Mouse (Mus musculus) left cerebral cortex, postnatal 14 days (tissue): ENCODE measurements at regions not wholly inside any gene's neighbourhood (a gene's known extent, or its start where the extent isn't known, plus 50 kb on each side); places are given as distances from the start of the nearest gene placed in this dataset.

Experiments
- DNase-seq, 2 experiments: peaks; one replicate each; pipeline ENCODE4 v3.0.0; 2021 to 2022; ENCODE audit warnings: low spot score in 2 of 2, mixed read lengths in 1 of 2
- intact Hi-C: fragments of 180-260 bp; cut with DNase I; formaldehyde crosslinking; loops from one replicate; pipeline ENCODE4 v1.15.1; 2025

- intact Hi-C loops: loop anchor here (5.0 kb wide), 1 partner anchor 35 kb away; no protein-coding TSS in a partner anchor
- no peak for DNase-seq
Observed at GRCm38 (mm10) chr13:82187196-82187595, 404.3 kb downstream of the Cetn3 start.

- intact Hi-C loops: no loop called here
- DNase-seq: peak in 1 of 2 experiments; percentile 54
Observed at GRCm38 (mm10) chr13:82200739-82201138, 417.9 kb downstream of the Cetn3 start.

- no peak for DNase-seq
- intact Hi-C loops: no loop called here
Observed at GRCm38 (mm10) chr13:82225430-82225829, 442.6 kb downstream of the Cetn3 start.

- intact Hi-C loops: no loop called here
- DNase-seq: no peak
Observed at GRCm38 (mm10) chr13:82233901-82234300, 451.0 kb downstream of the Cetn3 start.

GRCm38 (mm10) chr13:82246231-82246630, 463.4 kb downstream of the Cetn3 start:
- DNase-seq: no peak
- intact Hi-C loops: no loop called here

- no peak for DNase-seq
- intact Hi-C loops: no loop called here
Observed at GRCm38 (mm10) chr13:82250361-82250760, 467.5 kb downstream of the Cetn3 start.

GRCm38 (mm10) chr13:82258491-82258935, 475.6 kb downstream of the Cetn3 start:
- intact Hi-C loops: no loop called here
- DNase-seq: no peak

GRCm38 (mm10) chr13:82264236-82264635, 481.4 kb downstream of the Cetn3 start:
- intact Hi-C loops: no loop called here
- no peak for DNase-seq

GRCm38 (mm10) chr13:82265170-82265569, 482.3 kb downstream of the Cetn3 start:
- intact Hi-C loops: no loop called here

GRCm38 (mm10) chr13:82265736-82266135, 482.9 kb downstream of the Cetn3 start:
- intact Hi-C loops: no loop called here
- no peak for DNase-seq

More at GRCm38 (mm10) chr13:82265170-82265569, 482.3 kb downstream of the Cetn3 start:
- no peak for DNase-seq

GRCm38 (mm10) chr13:82274733-82275132, 491.9 kb downstream of the Cetn3 start:
- DNase-seq: no peak
- intact Hi-C loops: no loop called here

GRCm38 (mm10) chr13:82276001-82276400, 493.1 kb downstream of the Cetn3 start:
- no peak for DNase-seq
- intact Hi-C loops: no loop called here

GRCm38 (mm10) chr13:82280744-82281143, 497.9 kb downstream of the Cetn3 start:
- intact Hi-C loops: no loop called here
- DNase-seq: no peak

- DNase-seq: no peak
- intact Hi-C loops: no loop called here
Observed at GRCm38 (mm10) chr13:82295834-82296233, 513.0 kb downstream of the Cetn3 start.

GRCm38 (mm10) chr13:82304227-82304626, 521.4 kb downstream of the Cetn3 start:
- DNase-seq: no peak
- intact Hi-C loops: no loop called here

- intact Hi-C loops: no loop called here
- DNase-seq: no peak
Observed at GRCm38 (mm10) chr13:82305076-82305475, 522.2 kb downstream of the Cetn3 start.

GRCm38 (mm10) chr13:82308336-82308735, 525.5 kb downstream of the Cetn3 start:
- intact Hi-C loops: no loop called here
- DNase-seq: peak; percentile 46 to 70

- peak; percentile 59 to 60 for DNase-seq
- intact Hi-C loops: loop anchor here (2.0 to 10.0 kb wide), 2 partner anchors 372 to 588 kb away; no protein-coding TSS in a partner anchor
Observed at GRCm38 (mm10) chr13:82316573-82317202, 533.8 kb downstream of the Cetn3 start.

- intact Hi-C loops: loop anchor here (2.0 to 10.0 kb wide), 2 partner anchors 372 to 588 kb away; no protein-coding TSS in a partner anchor
Observed at GRCm38 (mm10) chr13:82317203-82317580, 534.3 kb downstream of the Cetn3 start.

GRCm38 (mm10) chr13:82318395-82318794, 535.5 kb downstream of the Cetn3 start:
- intact Hi-C loops: loop anchor here (10.0 kb wide), 1 partner anchor 586 kb away; no protein-coding TSS in a partner anchor
- peak in 1 of 2 experiments; percentile 17 for DNase-seq

More at GRCm38 (mm10) chr13:82317203-82317580, 534.3 kb downstream of the Cetn3 start:
- DNase-seq: peak in 1 of 2 experiments; percentile 27

- intact Hi-C loops: no loop called here
- DNase-seq: no peak
Observed at GRCm38 (mm10) chr13:82354355-82354754, 571.5 kb downstream of the Cetn3 start.
